Mouse (Mus musculus) layer of hippocampus, adult 18-20 months (tissue): Measurements from ENCODE around the gene Bpifb4. TPM values are rescaled to one million over a fixed set of nuclear protein-coding genes. Genes with fewer than 3 reads are reported as not detected.

ENCODE experiments used
- DNase-seq, 2 experiments: peaks; one replicate each; pipeline ENCODE4 v3.0.0; 2022; ENCODE audit warnings: low spot score in 2 of 2
- long read RNA-seq: library from polyadenylated mRNA; stranded (forward); transcript quantifications from one replicate; pipeline ENCODE4 v2.0.0, GENCODE M21; 2021
- total RNA-seq, 2 experiments: library from RNA; stranded (reverse); gene quantifications; 2 replicates each; pipeline ENCODE4 v1.2.3; 2021

The Bpifb4 gene
- total RNA-seq = not detected
- long read RNA-seq = 0 reads

DNA sequence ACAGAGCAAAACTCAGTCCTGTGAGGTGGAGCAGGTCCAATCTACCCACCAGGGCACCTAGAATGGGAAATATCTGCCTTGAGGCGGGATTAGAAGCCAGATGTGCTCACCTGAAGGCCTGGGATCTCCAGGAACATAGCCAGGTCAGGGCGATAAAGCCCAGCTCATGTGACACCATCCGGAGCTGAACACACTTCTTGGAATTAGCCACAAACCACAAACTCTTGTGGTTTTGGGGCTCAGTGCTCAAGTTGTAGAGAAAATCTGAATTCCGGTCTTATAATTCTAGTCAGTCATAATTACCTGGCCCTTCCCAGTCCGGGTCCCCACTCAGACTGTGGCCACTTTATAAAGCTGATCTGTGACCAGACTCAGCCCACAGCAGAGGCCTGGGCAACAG, at the start of gene Bpifb4:
Gene Bpifb4, plus strand, starts transcription at position 370 of the 400 bp plus-strand sequence.
- DNase-seq = no peak

DNA sequence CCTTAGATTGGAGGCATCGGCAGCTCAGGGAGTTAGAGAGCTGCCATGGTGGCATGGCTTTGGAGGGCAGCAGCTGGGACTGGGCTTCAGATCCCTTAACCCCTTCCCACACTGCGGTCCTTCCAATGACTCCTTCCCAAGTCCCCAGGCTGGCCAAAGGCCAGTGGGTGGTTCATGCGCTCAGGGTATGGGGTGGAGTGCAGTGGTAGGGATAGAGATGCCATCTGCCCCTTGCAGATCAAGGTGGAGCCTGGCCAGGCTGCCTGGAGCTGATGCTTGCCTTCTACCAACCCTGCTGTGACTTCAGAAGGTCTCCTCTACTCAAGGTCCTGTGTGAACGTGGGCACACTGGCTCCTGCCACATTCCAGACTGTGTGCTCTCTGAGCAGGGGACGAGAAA, 38.9 kb upstream of the Bpifb4 start:
- no peak for DNase-seq

DNA sequence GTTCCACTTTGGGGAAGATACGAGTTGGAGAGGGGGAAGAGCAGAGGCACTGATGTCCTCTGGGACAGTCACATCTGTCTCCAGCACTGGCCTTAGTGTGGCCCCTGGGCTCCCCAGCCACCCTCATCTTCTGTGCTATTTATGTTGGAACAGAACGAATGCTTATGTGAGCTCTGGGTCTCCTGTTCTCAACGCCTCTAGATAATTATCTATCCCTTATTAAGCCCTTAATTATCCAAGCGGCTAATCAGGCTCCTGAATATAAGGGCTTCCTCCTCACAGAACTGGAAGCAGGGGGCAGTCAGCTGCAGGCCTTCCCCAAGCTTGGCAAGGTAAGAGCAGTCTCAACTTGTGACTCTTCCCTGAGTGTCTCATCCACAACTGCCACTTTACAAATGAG, 37.9 kb upstream of the Bpifb4 start, which contains the start of gene Bpifb6:
Gene Bpifb6, plus strand, starts transcription at position 301 of the 400 bp plus-strand sequence.
- no peak for DNase-seq

DNA sequence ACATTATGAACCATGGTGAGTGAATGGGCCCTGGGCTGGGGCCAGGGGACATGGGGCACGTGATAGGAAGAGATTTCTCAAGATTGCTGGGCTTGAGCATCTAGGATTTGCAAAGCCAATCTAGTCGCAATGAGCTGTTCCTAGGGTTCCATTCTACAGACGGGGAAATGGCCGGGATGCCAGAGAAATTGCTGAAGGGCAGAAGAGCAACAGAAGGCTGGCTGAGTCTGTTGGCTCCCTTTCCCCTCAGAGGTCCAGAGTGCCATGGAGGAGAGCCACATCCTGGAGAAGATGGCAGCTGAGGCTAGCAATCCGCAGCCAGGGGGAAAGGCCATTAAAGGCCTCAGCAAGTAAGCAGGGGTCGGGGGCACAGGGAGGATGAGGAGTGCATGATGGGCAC, 35.3 kb upstream of the Bpifb4 start:
- DNase-seq = no peak

DNA sequence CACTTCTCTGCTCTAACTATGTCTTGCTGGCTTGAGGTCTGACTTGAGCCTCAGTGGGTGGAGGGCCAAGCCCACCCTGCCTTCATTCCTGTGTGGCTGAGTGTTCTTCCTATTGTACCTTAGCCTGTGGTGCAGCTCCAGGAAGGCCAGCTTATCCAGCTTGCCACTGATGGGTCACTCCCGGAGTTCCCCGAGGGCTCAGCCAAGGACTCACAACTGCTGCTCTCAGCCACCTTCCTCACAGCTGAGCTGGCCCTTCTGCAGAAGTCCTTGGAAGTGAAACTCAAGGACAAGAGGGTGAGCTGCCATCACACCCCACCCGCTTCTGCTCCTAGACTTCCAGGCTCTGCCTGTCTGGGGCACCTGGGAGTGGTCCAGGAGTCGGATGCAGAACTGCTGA, 31.4 kb upstream of the Bpifb4 start:
- DNase-seq = no peak

DNA sequence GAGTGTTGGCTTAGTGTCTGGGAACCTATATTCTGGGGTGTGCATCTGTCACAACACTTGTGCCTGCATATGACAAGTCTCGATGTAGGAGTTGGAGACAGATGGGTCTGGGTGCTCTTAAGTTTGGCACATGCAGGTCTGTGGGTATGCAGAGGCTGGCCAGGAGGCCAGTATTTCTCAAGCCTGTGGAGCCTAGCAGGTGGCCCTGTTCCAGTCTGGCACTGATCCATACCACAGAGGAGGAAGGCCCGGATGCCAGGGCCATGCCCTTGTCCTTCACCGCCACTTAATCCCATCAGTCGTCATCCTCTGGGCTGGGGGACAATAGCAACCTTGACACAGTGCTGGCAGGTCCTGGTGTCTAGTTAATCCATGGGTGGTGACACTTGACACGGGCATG, 23.9 kb upstream of the Bpifb4 start:
- peak in 1 of 2 experiments; percentile 62 for DNase-seq

DNA sequence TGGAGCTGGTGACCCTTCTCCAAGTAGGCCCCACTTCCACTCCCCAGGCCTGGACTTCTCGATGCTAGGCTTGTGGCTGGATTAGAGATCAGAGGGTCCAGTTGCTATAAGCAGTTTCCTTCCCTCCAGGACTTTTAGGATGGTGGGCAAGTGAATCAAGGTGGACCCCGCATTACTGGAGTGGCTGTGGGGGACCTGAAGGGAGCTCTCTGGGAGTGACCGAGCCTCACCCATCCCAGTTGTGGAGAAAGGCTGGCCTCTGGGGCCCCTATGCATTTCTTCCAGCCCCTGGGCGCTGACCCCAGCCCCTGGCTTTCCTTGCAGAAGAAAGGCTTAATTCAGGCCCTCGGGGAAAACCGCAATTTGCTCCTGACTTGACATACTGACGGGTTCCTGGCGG, 20.1 kb upstream of the Bpifb4 start, which contains the start of gene Bpifb3:
Gene Bpifb3, plus strand, starts transcription at position 301 of the 400 bp plus-strand sequence.
- no peak for DNase-seq

DNA sequence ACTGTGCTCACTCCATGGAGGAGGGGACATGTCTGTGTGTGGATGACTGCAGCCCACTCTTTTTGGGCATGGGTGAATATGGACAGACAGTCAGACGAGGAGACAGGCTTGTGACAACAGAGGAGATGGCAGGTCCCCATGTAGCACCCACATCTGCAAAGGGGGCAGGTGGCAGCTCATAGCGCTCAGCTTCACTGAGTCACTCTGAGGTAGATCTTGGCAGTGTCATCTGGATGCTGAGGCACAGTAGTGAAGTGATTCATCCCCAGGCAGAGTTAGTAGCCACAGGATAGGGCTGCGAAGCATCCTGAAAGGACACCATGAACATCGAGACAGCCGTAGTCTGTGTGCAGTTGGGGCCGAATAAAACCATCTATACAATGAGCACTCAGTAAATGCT, 16.8 kb upstream of the Bpifb4 start:
- DNase-seq = peak in 1 of 2 experiments; percentile 12

DNA sequence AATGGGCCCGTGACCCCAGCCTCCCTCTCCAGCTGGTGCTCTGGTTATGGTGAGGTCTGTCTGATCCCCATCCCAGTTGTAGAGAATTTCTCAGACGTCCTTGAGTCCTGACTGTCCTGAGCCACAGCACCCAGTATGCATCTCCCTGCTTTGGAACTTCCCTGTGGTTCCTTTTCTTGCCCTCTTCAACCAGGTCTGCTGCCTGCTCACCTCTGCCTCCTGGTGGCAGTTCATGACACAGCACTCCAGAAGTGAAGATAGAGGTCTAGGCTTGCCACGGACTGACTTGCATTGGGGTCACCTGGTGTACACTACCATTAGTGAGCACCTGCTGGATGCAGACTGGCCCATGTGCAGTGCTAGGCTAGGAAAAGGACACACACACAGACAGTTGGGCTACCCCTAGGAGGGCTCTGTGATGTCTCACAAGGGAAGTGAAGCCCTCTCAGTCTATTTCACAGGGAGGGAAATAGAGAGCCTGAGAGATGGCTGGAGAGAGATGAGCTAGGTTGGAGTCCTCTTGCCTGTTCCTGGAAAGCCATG, 8.1 kb upstream of the Bpifb4 start:
- DNase-seq = peak in 1 of 2 experiments; percentile 48

DNA sequence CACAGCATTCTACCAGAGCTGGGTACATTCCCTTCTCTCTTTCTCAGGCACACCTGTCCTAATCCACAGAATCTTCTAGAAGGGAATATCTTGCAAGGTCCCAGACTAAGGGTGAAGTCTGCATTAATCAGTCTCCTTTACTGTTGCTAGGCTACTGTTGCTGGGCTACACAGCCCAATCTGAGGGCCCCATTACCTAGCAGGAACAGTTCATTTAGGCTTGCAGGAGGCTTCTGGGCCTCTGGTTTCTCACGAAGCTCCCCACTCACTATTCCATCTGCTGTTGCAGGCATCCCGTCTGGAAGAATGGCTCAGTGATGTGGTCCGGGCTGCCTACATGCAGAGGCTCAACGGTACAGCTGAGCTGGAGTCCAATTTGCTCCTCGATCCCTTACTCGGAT, 6.9 kb upstream of the Bpifb4 start:
- DNase-seq = peak in 1 of 2 experiments; percentile 15

DNA sequence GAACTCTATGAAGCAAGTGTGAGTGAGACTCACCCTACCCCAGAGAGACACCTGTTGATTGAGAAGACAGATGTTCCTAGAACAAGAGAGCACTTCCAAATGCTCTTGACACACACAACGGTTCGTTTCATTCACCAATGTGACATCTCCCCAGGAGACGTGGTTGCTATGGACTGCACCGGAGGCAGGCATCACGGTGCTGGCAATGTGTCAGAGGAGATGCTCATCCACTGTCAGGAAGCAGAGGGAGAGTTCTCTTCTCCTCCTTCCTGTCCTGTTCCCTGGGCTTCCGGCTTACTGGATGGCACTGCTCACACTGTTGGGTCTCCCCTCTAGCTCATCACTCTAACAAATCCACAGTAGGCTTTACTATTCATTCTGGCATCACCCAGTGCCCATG, 4.7 kb upstream of the Bpifb4 start:
- no peak for DNase-seq

DNA sequence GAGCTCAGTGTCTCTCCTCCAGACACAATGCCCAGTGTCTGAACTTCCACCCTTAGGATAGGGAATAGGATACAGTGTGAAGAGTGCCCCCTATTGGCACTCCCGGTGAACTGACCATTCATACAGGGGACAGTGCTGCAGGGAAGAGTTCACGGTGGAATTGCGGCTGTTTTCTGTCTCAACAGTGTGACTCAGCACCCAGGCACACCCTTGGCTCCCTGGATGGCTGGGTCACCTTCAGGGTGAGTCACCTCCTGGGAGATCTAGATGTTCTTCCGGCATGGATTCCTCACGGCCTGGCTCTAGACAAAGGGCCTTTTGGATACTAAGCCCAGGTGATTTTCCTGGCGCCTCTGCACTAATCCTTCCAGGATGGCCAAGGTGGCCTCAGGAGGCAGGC, 2.7 kb upstream of the Bpifb4 start:
- DNase-seq = no peak

DNA sequence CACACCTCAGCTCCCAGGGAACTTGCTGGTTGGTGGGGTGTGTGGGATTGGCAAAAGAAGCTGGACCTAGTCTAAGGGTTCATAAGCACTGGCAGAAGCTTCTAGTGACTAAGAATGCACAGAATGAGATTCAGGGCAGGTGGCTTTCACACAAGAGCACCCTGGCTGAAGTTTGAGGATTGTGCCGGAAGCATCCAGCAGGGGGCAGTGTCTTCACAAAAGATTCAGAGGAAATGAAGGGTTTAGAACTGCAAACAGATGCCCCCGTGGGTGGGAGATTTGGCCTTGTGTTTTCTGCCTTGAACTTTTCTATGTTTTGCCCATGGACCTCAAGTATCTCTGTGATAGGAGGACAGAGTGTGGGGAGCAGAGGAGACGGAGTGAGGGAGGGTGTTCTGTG, 5.5 kb downstream of the Bpifb4 start:
- peak in 1 of 2 experiments; percentile 78 for DNase-seq

DNA sequence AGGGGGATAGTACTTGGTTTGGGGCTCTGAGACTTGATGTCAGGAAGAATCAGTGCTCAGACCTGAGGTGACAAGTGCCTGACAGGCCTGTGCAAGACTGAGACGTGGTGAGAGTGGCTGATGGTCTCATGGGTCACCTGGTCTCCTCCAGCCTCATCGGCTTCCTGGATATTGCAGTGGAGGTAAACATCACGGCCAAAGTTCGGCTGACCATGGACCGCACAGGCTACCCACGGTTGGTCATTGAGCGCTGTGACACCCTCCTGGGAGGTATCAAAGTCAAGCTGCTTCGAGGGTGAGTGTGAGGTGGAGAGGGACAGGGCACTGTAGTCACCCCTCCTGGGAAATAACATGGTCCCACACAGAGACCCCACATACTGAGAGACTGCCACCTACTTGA, 6.6 kb downstream of the Bpifb4 start:
- no peak for DNase-seq

DNA sequence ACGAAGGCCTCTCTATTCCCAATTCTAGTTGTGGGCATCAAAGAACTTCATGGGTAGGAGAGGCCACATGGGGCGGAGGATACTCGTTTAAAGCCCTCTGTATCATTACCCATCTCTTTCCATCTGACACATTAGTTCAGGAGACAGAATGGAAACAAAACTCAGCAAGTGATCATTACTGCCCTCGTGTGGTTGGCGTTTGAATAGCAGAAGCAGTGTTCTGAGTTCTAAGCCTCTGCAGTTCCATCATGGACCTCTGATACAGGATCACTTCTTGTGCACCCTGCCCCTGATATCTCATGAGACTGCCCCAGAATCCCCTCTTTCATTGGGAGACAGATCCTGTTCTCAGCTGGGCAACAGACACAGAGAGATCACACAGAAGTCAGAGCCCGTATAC, 14.9 kb downstream of the Bpifb4 start:
- peak; percentile 51 to 87 for DNase-seq

DNA sequence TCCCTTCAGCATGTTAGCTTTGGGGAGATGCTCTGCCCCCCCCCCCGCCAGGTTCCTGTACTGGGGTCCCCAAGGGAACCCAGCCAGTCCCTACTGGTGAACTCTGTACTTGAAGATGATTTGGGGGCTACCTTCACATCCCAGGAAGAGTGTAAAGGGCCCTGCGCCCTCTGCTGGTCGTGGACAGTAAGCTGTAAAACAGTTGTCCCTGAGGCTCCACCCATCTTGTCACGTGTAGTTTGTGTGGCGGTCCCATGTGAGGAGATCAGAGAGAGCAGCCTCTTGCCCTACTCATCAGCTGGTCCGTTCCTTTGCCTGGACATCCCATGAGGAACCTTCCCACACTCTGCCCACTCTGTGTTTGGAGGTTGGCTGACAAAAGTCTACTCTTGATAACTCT, 15.8 kb downstream of the Bpifb4 start:
- peak in 1 of 2 experiments; percentile 23 for DNase-seq

DNA sequence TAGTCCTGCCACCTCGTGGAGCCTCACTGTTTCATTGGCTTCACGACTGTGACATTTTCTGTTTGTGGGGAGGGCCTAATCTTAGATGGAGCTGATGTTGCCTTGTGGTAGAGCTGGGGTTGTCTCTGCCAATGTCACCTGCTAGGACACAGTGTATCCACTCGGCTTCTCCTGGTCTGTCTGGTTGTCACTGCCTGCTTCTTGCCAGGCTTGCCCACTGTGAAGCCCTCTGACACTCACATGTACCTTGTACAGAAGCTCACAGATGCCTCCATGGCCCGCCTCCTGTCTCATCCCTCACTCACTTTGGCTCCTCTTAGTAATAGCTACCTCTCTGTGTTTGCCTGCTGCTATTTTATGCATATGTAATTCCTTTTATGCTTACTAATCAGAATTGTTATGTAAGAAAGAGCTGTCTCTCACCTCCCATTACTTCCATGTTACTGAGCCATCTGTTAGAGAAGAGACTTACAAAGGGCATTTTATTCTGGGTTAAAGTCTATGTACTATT, 24.9 kb downstream of the Bpifb4 start:
- DNase-seq = peak in 1 of 2 experiments; percentile 55

DNA sequence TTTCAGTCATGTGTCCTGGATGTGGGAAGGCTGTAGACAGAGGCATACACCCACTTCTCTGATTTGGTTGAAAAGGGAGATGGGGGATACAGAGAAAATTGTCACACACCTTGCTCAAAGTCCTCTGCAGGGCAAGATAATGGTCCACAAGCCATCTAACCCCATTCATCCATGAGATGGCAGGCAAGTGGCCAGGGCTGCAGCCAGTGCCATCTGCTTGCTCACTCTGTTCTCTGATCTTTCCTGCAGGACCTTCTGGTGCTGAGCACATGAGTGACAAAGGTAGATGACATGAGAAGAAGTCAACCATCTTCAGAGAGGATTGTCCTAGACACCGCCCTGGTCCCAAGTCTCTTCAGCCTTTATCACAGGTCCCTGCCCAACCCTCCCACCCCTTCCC, 25.3 kb downstream of the Bpifb4 start:
- DNase-seq = no peak

DNA sequence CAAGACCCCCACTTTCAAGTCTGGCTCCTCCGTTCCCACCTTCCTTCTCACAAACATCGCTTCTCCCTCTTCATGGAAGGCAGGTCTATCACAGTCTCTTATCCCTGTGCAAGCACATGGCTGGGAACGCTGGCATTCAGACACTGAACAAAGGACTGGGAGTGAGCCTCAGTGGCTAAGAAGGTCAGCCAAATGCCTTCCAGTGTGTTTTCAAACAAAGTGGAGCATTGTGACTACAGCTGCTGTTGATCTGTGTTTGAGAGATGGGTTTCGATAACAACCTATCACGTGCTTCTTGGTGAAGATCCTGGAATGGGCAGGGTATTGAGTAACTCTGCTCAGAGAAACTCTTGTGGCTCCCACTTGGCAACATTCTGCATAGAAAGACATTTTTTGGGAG, 32.2 kb downstream of the Bpifb4 start:
- peak in 1 of 2 experiments; percentile 22 for DNase-seq

DNA sequence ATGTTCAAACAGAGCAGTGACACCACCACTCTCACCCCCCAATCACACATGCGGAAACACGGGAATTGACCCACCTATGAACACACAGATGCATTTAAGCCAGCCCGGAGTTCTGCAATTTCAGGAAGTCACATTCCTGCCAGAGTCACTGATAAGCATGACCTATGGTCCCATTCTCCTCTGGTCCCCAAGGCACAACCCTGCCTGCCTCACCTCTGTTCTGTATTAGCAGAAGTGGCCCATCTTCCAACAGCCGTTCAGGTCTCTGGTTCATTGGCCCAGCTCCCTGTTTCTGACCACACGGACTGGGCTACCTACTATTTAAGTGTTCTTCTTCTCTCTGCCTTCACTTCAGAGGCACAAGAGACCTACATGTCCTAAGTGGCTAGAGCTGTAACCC, 36.6 kb downstream of the Bpifb4 start, which contains the start of gene Bpifa6:
Gene Bpifa6, plus strand, starts transcription at position 364 of the 400 bp plus-strand sequence.
- no peak for DNase-seq

DNA sequence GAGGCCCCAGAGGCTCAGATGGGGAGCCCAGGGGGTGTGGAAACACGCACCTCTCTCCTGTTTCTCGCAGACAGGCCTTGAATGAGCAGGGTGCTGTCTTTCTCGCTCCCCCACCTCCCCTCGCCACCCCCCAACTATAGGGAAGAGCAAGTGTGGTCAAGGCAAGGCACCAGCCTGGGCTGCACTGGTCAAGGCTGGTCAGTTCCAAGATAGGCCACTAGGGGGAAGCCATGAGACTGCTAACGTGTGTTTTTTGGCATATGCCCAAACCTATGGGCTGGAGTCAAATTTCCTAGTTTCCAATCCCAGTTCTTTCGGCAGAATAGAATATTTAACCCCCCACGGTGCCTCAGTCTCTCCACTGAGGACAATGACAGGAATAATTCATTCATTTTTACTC, 57.8 kb downstream of the Bpifb4 start:
- DNase-seq = peak; percentile 42 to 80

DNA sequence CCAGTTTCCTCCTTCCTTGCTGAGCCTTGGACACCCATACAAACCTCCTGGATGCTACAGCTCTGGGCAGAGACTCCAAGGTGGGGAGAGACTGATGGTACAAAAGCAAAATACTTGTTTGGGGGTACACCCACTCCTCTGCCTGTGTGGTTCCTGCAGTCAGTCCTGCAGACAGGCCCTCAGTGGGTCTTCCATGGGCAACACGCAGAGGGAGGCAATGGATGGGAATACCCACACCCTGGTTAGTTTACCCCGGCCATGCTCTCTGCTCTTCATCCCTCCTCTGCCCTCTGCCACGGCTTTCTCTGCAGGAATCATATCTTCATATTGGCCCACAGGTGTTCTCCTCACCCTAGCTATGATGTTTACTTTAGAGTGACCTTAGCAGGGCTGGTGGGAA, 62.5 kb downstream of the Bpifb4 start:
- no peak for DNase-seq

DNA sequence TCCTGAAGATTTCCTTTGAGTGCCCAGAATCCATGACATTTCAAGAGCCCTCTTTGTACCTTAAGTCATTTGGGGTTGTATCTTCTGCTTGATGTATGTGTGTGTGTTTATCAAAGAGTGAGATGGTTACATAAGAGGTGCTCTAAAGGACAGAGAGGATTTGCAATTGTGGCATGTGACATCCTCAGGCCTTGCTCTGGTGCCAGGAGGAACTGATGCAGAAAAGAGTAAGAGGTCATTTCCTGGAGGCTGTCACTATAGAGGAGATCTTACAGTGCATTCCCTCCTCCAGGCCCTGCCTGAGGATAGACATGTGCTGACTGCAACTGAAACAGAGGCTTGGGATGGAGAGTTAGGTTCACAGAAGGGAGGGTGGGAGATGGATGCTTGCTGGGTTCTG, 63.0 kb downstream of the Bpifb4 start:
- no peak for DNase-seq
